13 mouse cellular contexts compared by ENCODE assay signal in genomic region chr5:67238303-67238702, GRCm38 (mm10). TPM values are rescaled to one million over a fixed set of nuclear protein-coding genes. Genes with fewer than 3 reads are reported as not detected.
DNase-seq lines count a peak whose midpoint lies in the region; ATAC-seq and TF ChIP-seq lines count a peak whose summit lies in the region.
"Had no signal": no experiment of that assay in that cellular context is flagged by ENCODE, and none has a peak within 500 bp of the region (broad histone marks: within the 10 kb centered on the region; RNA-seq: fewer than 3 reads in every experiment).

No protein-coding gene starts in this region.

- TF ChIP-seq EP300 in liver, postnatal 0 days (IDR thresholded peaks at IDR 0.05; ENCODE audit: low read depth), result no peak

- no peak overlapping the region for H3K27ac ChIP-seq in forebrain, embryonic 14.5 days (ENCODE audit: low read depth, low read length)
- H3K27ac ChIP-seq in forebrain, embryonic 11.5 days (ENCODE audit: low read depth, low read length), result no peak overlapping the region
- no peak overlapping the region for H3K27ac ChIP-seq in liver, postnatal 0 days (ENCODE audit: low read depth)
- H3K27ac ChIP-seq in liver, embryonic 11.5 days (ENCODE audit: low read depth, low read length), result no peak overlapping the region
- H3K27ac ChIP-seq: limb, embryonic 15.5 days had no signal

- TF ChIP-seq CTCF in liver, postnatal 0 days (IDR thresholded peaks at IDR 0.05; ENCODE audit: low read depth), result peak; percentile 48
- TF ChIP-seq CTCF in E14TG2a.4 (conservative IDR thresholded peaks at IDR 0.05; ENCODE audit: low read length), result peak; percentile 47

- peak; percentile 73 for DNase-seq in forebrain, embryonic 14.5 days (ENCODE audit: low spot score)
- DNase-seq in forebrain, embryonic 11.5 days (ENCODE audit: low spot score), result no peak
- DNase-seq in liver, postnatal 0 days, result no peak
- DNase-seq in liver, embryonic 11.5 days (ENCODE audit: low spot score), result no peak
- DNase-seq in heart, adult 8-10 months (ENCODE audit: low spot score), result no peak
- no peak for DNase-seq in gastrocnemius, postnatal 10 days
- DNase-seq: cerebellum, adult 11 months; right cerebral cortex, postnatal 25 days; thymus, adult 2 months had no signal

- H3K27me3 ChIP-seq in forebrain, embryonic 14.5 days (replicated peaks; ENCODE audit: control insufficient read depth, insufficient read depth, low read length), result peaks cover 13% of the 10 kb centered on the region; the same call in 1 of the 2 replicates
- H3K27me3 ChIP-seq in forebrain, embryonic 11.5 days (ENCODE audit: control insufficient read depth, insufficient read depth, low read length), result peaks cover 15% of the 10 kb centered on the region
- peaks cover 17% of the 10 kb centered on the region; the same call in 1 of the 2 replicates for H3K27me3 ChIP-seq in liver, postnatal 0 days (ENCODE audit: insufficient read depth, low read length)
- peaks cover 8% of the 10 kb centered on the region for H3K27me3 ChIP-seq in liver, embryonic 11.5 days (replicated peaks; ENCODE audit: control insufficient read depth, insufficient read depth, low read length)
- H3K27me3 ChIP-seq in E14TG2a.4 (ENCODE audit: insufficient read depth, low read length), result peaks cover 30% of the 10 kb centered on the region

- H3K4me1 ChIP-seq in forebrain, embryonic 14.5 days (ENCODE audit: control insufficient read depth, insufficient read depth, low read length), result no peaks in the 10 kb centered on the region
- no peaks in the 10 kb centered on the region for H3K4me1 ChIP-seq in forebrain, embryonic 11.5 days (replicated peaks; ENCODE audit: control insufficient read depth, insufficient read depth, low read length)
- H3K4me1 ChIP-seq in liver, postnatal 0 days (ENCODE audit: insufficient read depth), result no peaks in the 10 kb centered on the region
- no peaks in the 10 kb centered on the region for H3K4me1 ChIP-seq in liver, embryonic 11.5 days (replicated peaks; ENCODE audit: control insufficient read depth, insufficient read depth, low read length)
- peaks cover 3% of the 10 kb centered on the region for H3K4me1 ChIP-seq in E14TG2a.4 (replicated peaks; ENCODE audit: low read depth, low read length)
- H3K4me1 ChIP-seq: limb, embryonic 15.5 days had no signal

- 8% methylated on average over 1 of the region's 1 CpGs for WGBS in forebrain, embryonic 14.5 days
- 0% methylated on average over 1 of the region's 1 CpGs for WGBS in forebrain, embryonic 11.5 days
- WGBS in liver, postnatal 0 days (ENCODE audit: insufficient replicate concordance), result 8% methylated on average over 1 of the region's 1 CpGs
- 2% methylated on average over 1 of the region's 1 CpGs for WGBS in liver, embryonic 11.5 days

- ATAC-seq in forebrain, embryonic 14.5 days, result no peak
- ATAC-seq in forebrain, embryonic 11.5 days (replicated peaks; ENCODE audit: low FRiP score), result no peak
- ATAC-seq in liver, postnatal 0 days, result no peak
- ATAC-seq in liver, embryonic 11.5 days (replicated peaks; ENCODE audit: low FRiP score), result no peak
- ATAC-seq in erythroblast, adult 5-6 weeks (replicated peaks; ENCODE audit: low FRiP score, poor library complexity, severe bottlenecking), result 0 out of 2 replicates have a peak, but pooled peaks have one; percentile 67

- no peak overlapping the region for H3K4me3 ChIP-seq in forebrain, embryonic 14.5 days (ENCODE audit: low read depth, low read length)
- no peak overlapping the region for H3K4me3 ChIP-seq in forebrain, embryonic 11.5 days (ENCODE audit: low read depth, low read length)
- no peak overlapping the region for H3K4me3 ChIP-seq in liver, postnatal 0 days (ENCODE audit: low read depth, low read length)
- H3K4me3 ChIP-seq in liver, embryonic 11.5 days (ENCODE audit: low read depth, low read length), result no peak overlapping the region
- no peak overlapping the region for H3K4me3 ChIP-seq in E14TG2a.4 (replicated peaks; ENCODE audit: low read length)
- H3K4me3 ChIP-seq: limb, embryonic 15.5 days; myocyte had no signal

- H3K9me3 ChIP-seq in forebrain, embryonic 14.5 days (replicated peaks; ENCODE audit: control insufficient read depth, low read length), result no peaks in the 10 kb centered on the region
- H3K9me3 ChIP-seq in forebrain, embryonic 11.5 days (ENCODE audit: control insufficient read depth, low read length), result no peaks in the 10 kb centered on the region
- no peaks in the 10 kb centered on the region for H3K9me3 ChIP-seq in liver, postnatal 0 days (ENCODE audit: low read length)
- H3K9me3 ChIP-seq in liver, embryonic 11.5 days (ENCODE audit: control insufficient read depth, low read length), result no peaks in the 10 kb centered on the region
- H3K9me3 ChIP-seq in E14TG2a.4 (ENCODE audit: low read length), result no peaks in the 10 kb centered on the region
- H3K9me3 ChIP-seq: limb, embryonic 15.5 days had no signal

- H3K36me3 ChIP-seq in forebrain, embryonic 14.5 days (ENCODE audit: control insufficient read depth, insufficient read depth, low read length), result no peaks in the 10 kb centered on the region
- no peaks in the 10 kb centered on the region for H3K36me3 ChIP-seq in forebrain, embryonic 11.5 days (ENCODE audit: control insufficient read depth, insufficient read depth, low read length)
- no peaks in the 10 kb centered on the region for H3K36me3 ChIP-seq in liver, postnatal 0 days (replicated peaks; ENCODE audit: insufficient read depth, low read length)
- H3K36me3 ChIP-seq in liver, embryonic 11.5 days (ENCODE audit: control insufficient read depth, insufficient read depth, low read length), result no peaks in the 10 kb centered on the region
- H3K36me3 ChIP-seq in E14TG2a.4 (ENCODE audit: insufficient read depth, low read length), result no peaks in the 10 kb centered on the region
- H3K36me3 ChIP-seq: limb, embryonic 15.5 days had no signal

- no peak overlapping the region for H3K9ac ChIP-seq in forebrain, embryonic 14.5 days (ENCODE audit: low read length)
- no peak overlapping the region for H3K9ac ChIP-seq in forebrain, embryonic 11.5 days (ENCODE audit: low read length)
- H3K9ac ChIP-seq in liver, postnatal 0 days (replicated peaks), result no peak overlapping the region
- H3K9ac ChIP-seq in liver, embryonic 11.5 days (ENCODE audit: low read depth, low read length), result no peak overlapping the region
- H3K9ac ChIP-seq: limb, embryonic 15.5 days had no signal

- H3K4me2 ChIP-seq in forebrain, embryonic 14.5 days (ENCODE audit: low read length), result no peak overlapping the region
- no peak overlapping the region for H3K4me2 ChIP-seq in forebrain, embryonic 11.5 days (ENCODE audit: low read depth, low read length, severe bottlenecking)
- H3K4me2 ChIP-seq in liver, postnatal 0 days (ENCODE audit: low read depth, low read length), result no peak overlapping the region
- no peak overlapping the region for H3K4me2 ChIP-seq in liver, embryonic 11.5 days
- H3K4me2 ChIP-seq: limb, embryonic 15.5 days had no signal

RNA-seq across cellular contexts. Expression of gene Tmem33, which starts 22.1 kb away (rescaled TPM):
- 83.2 and 86.7 TPM in 2 replicates for polyA plus RNA-seq in forebrain, embryonic 14.5 days (2014; fragmentation: Nextera tagmentation; extraction: Ambion mirVana)
- 106 and 117 TPM in 2 replicates for polyA plus RNA-seq in forebrain, embryonic 11.5 days (2014; fragmentation: Nextera tagmentation; extraction: Ambion mirVana)
- 86.4 and 90.0 TPM in 2 replicates for polyA plus RNA-seq in liver, postnatal 0 days (2015; fragmentation: Nextera tagmentation; extraction: Ambion mirVana)
- polyA plus RNA-seq in liver, embryonic 11.5 days (2014; fragmentation: Nextera tagmentation; extraction: Ambion mirVana), result 122 and 138 TPM in 2 replicates
- total RNA-seq in erythroblast, adult 5-6 weeks (2015; ENCODE audit: low replicate concordance), result 147 and 164 TPM in 2 replicates
- total RNA-seq in erythroblast, adult 5-6 weeks (2017; ENCODE audit: low replicate concordance), result 80.3 and 89.9 TPM in 2 replicates
- total RNA-seq in heart, adult 8-10 months (2022), result 10 to 100 TPM; 42.7 to 56.8 (median 49.0) TPM
- total RNA-seq in gastrocnemius, postnatal 10 days (2021), result 10 to 100 TPM; 28.0 to 33.4 TPM
